Mouse (Mus musculus) adrenal gland, adult 18-20 months (tissue): ENCODE data around the gene Gosr1. TPM values are rescaled to one million over a fixed set of nuclear protein-coding genes. Genes with fewer than 3 reads are reported as not detected.
"Not testable (repeated sequence)": the region's sequence is repeated elsewhere in the genome, so short reads cannot be mapped to it uniquely, and the experiment has no call there.

Source experiments
- DNase-seq, 2 experiments: peaks; one replicate each; pipeline ENCODE4 v3.0.0; 2021 to 2022; ENCODE audit warnings: low spot score in 2 of 2
- long read RNA-seq, 2 experiments: library from polyadenylated mRNA; stranded (forward); transcript quantifications; one replicate each; pipeline ENCODE4 v2.0.0; 2021
- total RNA-seq, 2 experiments: library from RNA; stranded (reverse); gene quantifications; 1 replicate in 1 of 2; 2 replicates in 1 of 2; pipeline ENCODE4 v1.2.3; 2021

The Gosr1 gene
- total RNA-seq = 10 to 100 TPM; 64.3 to 69.6 TPM
- long read RNA-seq, experiment 1, full-length matches to known transcripts = 57 of 67 reads
- long read RNA-seq, experiment 1, partial matches to known transcripts = 3 of 67 reads
- long read RNA-seq, experiment 1, other reads (novel, unspliced or antisense) = 7 of 67 reads
- long read RNA-seq, experiment 2, full-length matches to known transcripts = 45 of 62 reads
- long read RNA-seq, experiment 2, partial matches to known transcripts = 1 of 62 reads
- long read RNA-seq, experiment 2, other reads (novel, unspliced or antisense) = 16 of 62 reads

DNA sequence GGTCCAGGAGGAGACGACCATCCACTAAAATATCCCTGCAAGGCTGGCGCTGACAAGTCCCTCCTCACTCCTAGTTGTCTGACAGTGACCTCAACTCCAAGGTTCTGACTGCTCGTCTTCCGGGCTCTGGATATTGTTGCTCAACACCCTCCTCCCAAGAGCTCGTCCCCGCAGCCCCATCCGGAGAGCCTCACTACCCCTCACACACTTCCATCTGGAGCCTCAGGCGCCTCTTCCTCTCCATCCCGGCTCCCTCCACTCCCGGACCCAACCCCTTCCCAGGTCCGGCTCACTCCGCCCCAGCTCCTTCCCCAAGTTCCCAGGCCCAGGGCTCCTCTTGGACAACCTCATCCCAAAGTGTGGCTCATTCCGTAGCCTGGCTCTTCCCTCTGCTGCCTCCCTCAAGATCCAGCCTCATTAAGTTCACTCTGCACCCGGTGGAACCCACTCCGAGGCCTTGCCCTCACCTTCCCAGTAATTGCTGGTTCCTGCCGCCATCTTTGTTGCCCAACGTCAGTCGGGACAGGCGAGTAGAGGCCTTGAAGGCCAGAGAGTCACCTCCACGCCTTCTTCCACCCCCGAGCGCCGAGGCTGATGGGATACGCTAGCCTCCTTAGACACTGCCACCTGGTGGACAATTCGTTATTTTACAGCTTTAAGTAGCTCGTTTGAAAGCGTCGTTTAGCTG lies at the start of gene Gosr1:
Gene Gosr1 (minus strand): TSS at position 527 of the 688 bp plus-strand sequence.
- DNase-seq = peak; percentile 81 to 85

GRCm38 (mm10) chr11:76810706-76811495 lies 47.5 kb upstream of the Gosr1 start:
- DNase-seq = peak in 1 of 2 experiments; percentile 12

DNA sequence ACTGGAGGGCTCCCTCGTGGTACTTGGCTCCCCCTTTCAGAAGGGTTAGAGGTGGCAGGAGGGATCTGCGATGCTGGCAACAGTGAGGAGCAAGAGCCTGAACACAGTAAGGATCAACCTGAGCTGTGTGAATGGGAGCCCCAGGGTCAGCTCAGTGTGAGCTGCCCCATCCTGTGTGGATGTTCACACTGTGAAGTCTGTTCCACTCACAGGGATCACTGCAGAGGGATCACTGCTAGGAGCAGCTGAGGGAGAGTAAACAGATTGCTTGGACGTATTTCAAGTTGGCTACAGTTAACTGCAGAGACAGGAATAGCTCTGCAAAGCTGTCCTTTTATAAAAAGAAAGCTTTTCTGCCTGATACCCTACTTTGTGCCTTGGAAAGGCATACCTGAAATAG lies 46.1 kb upstream of the Gosr1 start:
- DNase-seq = no peak

DNA sequence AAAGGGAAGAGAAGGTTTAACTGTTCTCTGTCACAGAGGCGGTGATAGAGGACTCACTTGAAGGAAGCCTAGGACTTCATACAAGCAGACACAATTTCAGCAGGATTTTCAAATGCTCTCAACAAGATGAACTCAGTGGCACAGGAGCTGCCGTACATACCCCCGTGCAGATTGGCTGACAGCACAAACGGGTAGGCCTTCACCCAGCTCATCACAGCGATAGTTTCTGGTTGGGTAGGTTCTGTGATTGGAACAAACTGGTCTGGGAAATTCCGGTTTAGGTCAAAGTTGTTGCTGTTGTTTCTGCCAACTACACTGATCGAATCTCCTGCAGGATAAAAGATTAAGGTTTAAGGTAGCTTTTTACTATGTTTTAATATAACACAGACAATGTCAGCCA lies 45.2 kb upstream of the Gosr1 start:
- no peak for DNase-seq

- DNase-seq = no peak
Observed at GRCm38 (mm10) chr11:76807007-76807679, 43.8 kb upstream of the Gosr1 start.

GRCm38 (mm10) chr11:76806026-76806425 lies 42.6 kb upstream of the Gosr1 start:
- no peak for DNase-seq

- not testable (repeated sequence) for DNase-seq
Observed at GRCm38 (mm10) chr11:76805072-76805471, 41.7 kb upstream of the Gosr1 start.

DNA sequence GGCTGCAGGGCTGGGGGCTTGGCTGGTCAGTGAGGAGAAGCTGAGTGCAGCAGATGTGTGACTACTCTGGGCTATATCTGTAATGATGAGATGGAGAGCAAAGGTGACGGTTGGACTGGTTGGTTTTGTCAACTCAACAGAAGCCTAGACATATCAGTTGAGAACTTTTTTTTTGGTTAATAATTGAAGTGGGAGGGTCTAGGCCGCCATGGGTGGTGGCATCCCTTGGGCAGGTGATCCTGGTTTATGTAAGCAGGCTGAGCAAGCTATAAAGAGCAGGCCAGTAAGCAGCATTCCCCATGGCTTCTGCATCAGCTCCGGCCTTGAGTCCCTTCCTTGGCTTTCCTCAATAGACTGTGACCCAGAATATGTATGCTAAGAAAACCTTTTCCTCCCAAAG lies 39.9 kb upstream of the Gosr1 start:
- no peak for DNase-seq

- DNase-seq = no peak
Observed at GRCm38 (mm10) chr11:76797236-76797635, 33.9 kb upstream of the Gosr1 start.

DNA sequence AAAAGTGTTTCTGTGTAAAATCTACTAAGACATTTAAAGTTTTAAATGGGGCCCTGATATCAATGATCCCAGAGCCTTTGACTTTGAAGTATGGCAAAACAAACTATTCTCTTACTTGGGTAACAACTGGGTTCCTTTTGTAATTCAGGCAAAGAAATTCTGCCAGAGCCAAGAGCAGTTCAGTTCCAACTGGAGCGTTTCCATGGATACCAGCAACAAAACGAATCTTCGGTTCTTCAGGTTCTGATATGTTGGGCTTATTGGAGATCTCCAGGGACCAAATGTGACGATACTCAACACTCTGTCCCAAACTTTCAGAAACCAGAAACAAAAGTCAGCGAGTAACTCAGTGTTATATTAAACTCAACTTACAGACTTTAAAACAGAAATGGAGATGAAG lies 31.9 kb upstream of the Gosr1 start:
- no peak for DNase-seq

GRCm38 (mm10) chr11:76791331-76791730 lies 28.0 kb upstream of the Gosr1 start:
- no peak for DNase-seq

GRCm38 (mm10) chr11:76789252-76789651 lies 25.9 kb upstream of the Gosr1 start:
- DNase-seq = peak; percentile 15 to 29

GRCm38 (mm10) chr11:76775533-76775932 lies 12.2 kb upstream of the Gosr1 start:
- no peak for DNase-seq

- no peak for DNase-seq
Observed at GRCm38 (mm10) chr11:76773811-76774210, 10.4 kb upstream of the Gosr1 start.

DNA sequence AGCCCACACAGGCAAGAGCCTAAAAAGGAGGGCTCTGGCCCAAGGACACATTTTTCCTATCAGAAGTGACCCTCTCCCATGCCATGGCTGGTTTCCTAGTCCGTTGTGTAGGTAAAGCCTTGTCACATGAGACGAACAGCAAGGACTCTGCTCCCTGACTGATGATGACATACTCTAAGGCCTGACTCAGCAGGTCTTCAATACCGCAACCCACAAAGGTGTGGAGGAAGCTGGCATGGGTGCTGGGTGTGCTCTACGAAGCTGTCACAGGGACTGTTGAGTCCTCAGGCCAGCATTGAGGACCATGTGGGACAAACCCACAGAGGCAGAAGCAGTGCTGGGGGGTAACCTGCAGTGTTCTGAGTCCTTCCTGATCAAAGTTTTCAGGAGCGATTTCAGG lies 7.2 kb upstream of the Gosr1 start:
- no peak for DNase-seq

GRCm38 (mm10) chr11:76763741-76764122 lies 353 bp upstream of the Gosr1 start:
- DNase-seq = no peak

GRCm38 (mm10) chr11:76752276-76752675 lies 11.1 kb downstream of the Gosr1 start:
- no peak for DNase-seq

- DNase-seq = no peak
Observed at GRCm38 (mm10) chr11:76748819-76749218, 14.6 kb downstream of the Gosr1 start.

- no peak for DNase-seq
Observed at GRCm38 (mm10) chr11:76745921-76746320, 17.5 kb downstream of the Gosr1 start.

- no peak for DNase-seq
Observed at GRCm38 (mm10) chr11:76744550-76744949, 18.8 kb downstream of the Gosr1 start.

DNA sequence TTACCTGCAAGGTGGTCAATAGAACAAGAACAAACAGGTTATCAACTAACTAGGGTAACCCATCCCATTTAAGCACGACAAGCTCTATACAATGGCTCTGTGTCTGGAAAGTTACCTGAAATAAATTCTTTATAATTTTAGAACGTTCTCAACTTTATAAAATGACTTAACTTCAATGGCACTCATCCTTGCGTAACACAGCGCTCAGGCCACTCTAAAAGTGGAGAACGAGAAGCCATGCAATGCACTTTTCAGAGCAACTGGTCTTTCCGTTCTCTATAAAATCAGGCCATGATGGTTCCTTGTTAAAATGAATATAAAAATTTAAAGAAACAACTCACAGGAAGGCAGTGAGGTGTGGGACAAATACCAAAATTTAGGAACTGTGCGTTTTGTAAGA lies 20.9 kb downstream of the Gosr1 start:
- DNase-seq = no peak
